Mouse (Mus musculus) kidney, postnatal 36 days (tissue): Measurements from ENCODE around the gene Frs2.

Experiments used
- DNase-seq, 2 experiments: peaks; one replicate each; pipeline ENCODE4 v3.0.0; 2021 to 2022; ENCODE audit warnings: mixed read lengths in 2 of 2

The Frs2 gene

GRCm38 (mm10) chr10:117031160-117031559, 117.2 kb downstream of the Frs2 start:
- no peak for DNase-seq

- no peak for DNase-seq
Measured at GRCm38 (mm10) chr10:117026176-117026575, 122.2 kb downstream of the Frs2 start.

- peak; percentile 26 to 34 for DNase-seq
Measured at GRCm38 (mm10) chr10:117025776-117026175, 122.6 kb downstream of the Frs2 start.

GRCm38 (mm10) chr10:117023693-117024092, 124.6 kb downstream of the Frs2 start:
- no peak for DNase-seq

GRCm38 (mm10) chr10:117021020-117021754, 127.1 kb downstream of the Frs2 start:
- peak; percentile 68 to 74 for DNase-seq
